Mouse (Mus musculus): Measurements from ENCODE around the gene Sppl2c.

GRCm38 (mm10) chr11:104161153-104161552 is 25.0 kb upstream of the Sppl2c start:
- no peak for TF ChIP-seq CTCF (IDR thresholded peaks at IDR 0.05; ENCODE audit: low read depth, low read length)
- TF ChIP-seq POLR2A (IDR thresholded peaks at IDR 0.05; ENCODE audit: borderline replicate concordance, low read depth, low read length), result no peak

Data from bone marrow macrophage, adult 2 months (primary cell).